Mouse (Mus musculus) layer of hippocampus, adult 18-20 months (tissue): ENCODE measurements around the gene Eral1. TPM values are rescaled to one million over a fixed set of nuclear protein-coding genes. Genes with fewer than 3 reads are reported as not detected.

Experiments used
- DNase-seq, 2 experiments: peaks; one replicate each; pipeline ENCODE4 v3.0.0; 2022; ENCODE audit warnings: low spot score in 2 of 2
- microRNA-seq, 2 experiments: library from miRNA; unstranded; fragments of <30 nt; microRNA quantifications; one replicate each; pipeline ENCODE4 v1.2.0; 2021
- total RNA-seq, 2 experiments: library from RNA; stranded (reverse); gene quantifications; 2 replicates each; pipeline ENCODE4 v1.2.3; 2021

The Eral1 gene
- total RNA-seq, 2 experiments from 2014 or later = 19.2 to 19.7 TPM

- DNase-seq = no peak
Observed at GRCm38 (mm10) chr11:78040878-78041277, 39.3 kb downstream of the Eral1 start.

GRCm38 (mm10) chr11:78037831-78038752 lies 42.1 kb downstream of the Eral1 start, which contains the start of gene Flot2:
TSS of gene Flot2 (plus strand) at chr11:78037931.
- DNase-seq = peak in 1 of 2 experiments; percentile 30

GRCm38 (mm10) chr11:78036791-78037190 lies 43.4 kb downstream of the Eral1 start:
- no peak for DNase-seq

- DNase-seq = no peak
Observed at GRCm38 (mm10) chr11:78033931-78034617, 46.1 kb downstream of the Eral1 start.

- DNase-seq = no peak
Observed at GRCm38 (mm10) chr11:78032809-78033195, 47.4 kb downstream of the Eral1 start.

GRCm38 (mm10) chr11:78031947-78032808 lies 48.0 kb downstream of the Eral1 start, which contains the start of gene Dhrs13:
TSS of gene Dhrs13 (plus strand) at chr11:78032280.
- peak; percentile 83 to 86 for DNase-seq

GRCm38 (mm10) chr11:78031389-78031788 lies 48.8 kb downstream of the Eral1 start:
- no peak for DNase-seq

- no peak for DNase-seq
Observed at GRCm38 (mm10) chr11:78030600-78030999, 49.6 kb downstream of the Eral1 start.

- DNase-seq = no peak
Observed at GRCm38 (mm10) chr11:78029240-78029639, 50.9 kb downstream of the Eral1 start.

- no peak for DNase-seq
Observed at GRCm38 (mm10) chr11:78023607-78024006, 56.6 kb downstream of the Eral1 start.

Small RNA genes within 50 kb of the gene (microRNA-seq; reads per million reads assigned to microRNA genes)
- gene Mir144 = 14.8 to 54.5 reads per million in 2 experiments
- 0 reads per million in 2 experiments for gene Mir451a
- 0 reads per million in 2 experiments for gene Mir451b

Other genes starting within 250 kb of the Eral1 start
- 1 to 10 TPM; 1.5 to 2.2 TPM for gene Pipox, start 186.3 kb downstream of the Eral1 start, total RNA-seq
- gene Sez6, start 149.6 kb downstream of the Eral1 start, total RNA-seq = 100 to 1,000 TPM; 161 to 167 TPM
- 10 to 100 TPM; 52.6 to 55.4 TPM for gene Phf12, start 97.6 kb downstream of the Eral1 start, total RNA-seq
- gene Dhrs13, start 48.1 kb downstream of the Eral1 start, total RNA-seq = 1 to 10 TPM; 5.0 TPM
- gene Flot2, start 42.5 kb downstream of the Eral1 start, total RNA-seq = 10 to 100 TPM; 73.6 to 75.9 TPM
- 10 to 100 TPM; 29.7 to 30.5 TPM for gene Fam222b, start 14.3 kb upstream of the Eral1 start, total RNA-seq
- 1 to 10 TPM; 8.3 to 9.8 TPM for gene Traf4, start 85.2 kb upstream of the Eral1 start, total RNA-seq
- gene Nek8, start 96.3 kb upstream of the Eral1 start, total RNA-seq = 1 to 10 TPM; 2.6 to 4.1 TPM
- 10 to 100 TPM; 16.8 to 17.5 TPM for gene Tlcd1, start 96.3 kb upstream of the Eral1 start, total RNA-seq
- 100 to 1,000 TPM; 770 to 803 TPM for gene Rpl23a, start 103.2 kb upstream of the Eral1 start, total RNA-seq
- gene Rab34, start 108.0 kb upstream of the Eral1 start, total RNA-seq = 10 to 100 TPM; 22.5 to 25.8 TPM
- 1 to 10 TPM; 3.4 to 4.4 TPM for gene Proca1, start 113.0 kb upstream of the Eral1 start, total RNA-seq
- gene Sdf2, start 165.4 kb upstream of the Eral1 start, total RNA-seq = 10 to 100 TPM; 65.5 to 71.2 TPM
- gene Supt6, start 165.6 kb upstream of the Eral1 start, total RNA-seq = 100 to 1,000 TPM; 123 to 126 TPM
- 100 to 1,000 TPM; 183 to 188 TPM for gene 2610507B11Rik, start 181.4 kb upstream of the Eral1 start, total RNA-seq
- 1 to 10 TPM; 7.4 TPM for gene BC030499, start 210.5 kb upstream of the Eral1 start, total RNA-seq
- 1 to 10 TPM; 5.7 to 7.1 TPM for gene Spag5, start 221.1 kb upstream of the Eral1 start, total RNA-seq
- 100 to 1,000 TPM; 856 to 892 TPM for gene Aldoc, start 242.6 kb upstream of the Eral1 start, total RNA-seq
- gene Pigs, start 248.0 kb upstream of the Eral1 start, total RNA-seq = 10 to 100 TPM; 59.0 to 62.0 TPM